Mouse (Mus musculus): ENCODE measurements around the gene Ccdc81.
A peak's percentile ranks its signal among the peaks of the same experiment; 100 is the strongest.

The Ccdc81 gene

GRCm38 (mm10) chr7:89903442-89904343 lies at the start of gene Ccdc81:
Ccdc81 (minus strand) TSS chr7:89903629.
- DNase-seq (ENCODE audit: low spot score) = peak; percentile 69

- no peak for DNase-seq (ENCODE audit: low spot score)
Observed at GRCm38 (mm10) chr7:89949403-89949802, 46.0 kb upstream of the Ccdc81 start.

GRCm38 (mm10) chr7:89948026-89948425 lies 44.6 kb upstream of the Ccdc81 start:
- DNase-seq (ENCODE audit: low spot score) = no peak

GRCm38 (mm10) chr7:89940571-89941463 lies 37.4 kb upstream of the Ccdc81 start, which contains the start of gene Hikeshi:
Hikeshi (minus strand) TSS chr7:89941204.
- peak; percentile 100 for DNase-seq (ENCODE audit: low spot score)

- peak; percentile 16 for DNase-seq (ENCODE audit: low spot score)
Observed at GRCm38 (mm10) chr7:89939497-89940353, 36.3 kb upstream of the Ccdc81 start.

GRCm38 (mm10) chr7:89923441-89924180 lies 20.2 kb upstream of the Ccdc81 start:
- DNase-seq (ENCODE audit: low spot score) = no peak

- no peak for DNase-seq (ENCODE audit: low spot score)
Observed at GRCm38 (mm10) chr7:89917776-89918175, 14.3 kb upstream of the Ccdc81 start.

- DNase-seq (ENCODE audit: low spot score) = no peak
Observed at GRCm38 (mm10) chr7:89916711-89917110, 13.3 kb upstream of the Ccdc81 start.

- no peak for DNase-seq (ENCODE audit: low spot score)
Observed at GRCm38 (mm10) chr7:89913432-89914158, 10.2 kb upstream of the Ccdc81 start.

GRCm38 (mm10) chr7:89912356-89912755 lies 8.9 kb upstream of the Ccdc81 start:
- no peak for DNase-seq (ENCODE audit: low spot score)

- no peak for DNase-seq (ENCODE audit: low spot score)
Observed at GRCm38 (mm10) chr7:89909711-89910110, 6.3 kb upstream of the Ccdc81 start.

- no peak for DNase-seq (ENCODE audit: low spot score)
Observed at GRCm38 (mm10) chr7:89908899-89909621, 5.6 kb upstream of the Ccdc81 start.

GRCm38 (mm10) chr7:89908421-89908820 lies 5.0 kb upstream of the Ccdc81 start:
- DNase-seq (ENCODE audit: low spot score) = peak; percentile 44

- peak; percentile 86 for DNase-seq (ENCODE audit: low spot score)
Observed at GRCm38 (mm10) chr7:89907950-89908349, 4.5 kb upstream of the Ccdc81 start.

- no peak for DNase-seq (ENCODE audit: low spot score)
Observed at GRCm38 (mm10) chr7:89903007-89903406, 422 bp downstream of the Ccdc81 start.

- DNase-seq (ENCODE audit: low spot score) = peak; percentile 64
Observed at GRCm38 (mm10) chr7:89891856-89892255, 11.6 kb downstream of the Ccdc81 start.

- no peak for DNase-seq (ENCODE audit: low spot score)
Observed at GRCm38 (mm10) chr7:89891412-89891811, 12.0 kb downstream of the Ccdc81 start.

- no peak for DNase-seq (ENCODE audit: low spot score)
Observed at GRCm38 (mm10) chr7:89884551-89884950, 18.9 kb downstream of the Ccdc81 start.

- DNase-seq (ENCODE audit: low spot score) = no peak
Observed at GRCm38 (mm10) chr7:89879686-89880085, 23.7 kb downstream of the Ccdc81 start.

- no peak for DNase-seq (ENCODE audit: low spot score)
Observed at GRCm38 (mm10) chr7:89867221-89867620, 36.2 kb downstream of the Ccdc81 start.
